Mouse (Mus musculus): ENCODE results near the gene Dnajc14. TPM values are rescaled to one million over a fixed set of nuclear protein-coding genes. Genes with fewer than 3 reads are reported as not detected.
A peak's percentile ranks its signal among the peaks of the same experiment; 100 is the strongest.

Dnajc14 gene
- polyA plus RNA-seq (2015; fragmentation: Nextera tagmentation; extraction: Ambion mirVana), result 54.1 and 56.3 TPM in 2 replicates

DNA sequence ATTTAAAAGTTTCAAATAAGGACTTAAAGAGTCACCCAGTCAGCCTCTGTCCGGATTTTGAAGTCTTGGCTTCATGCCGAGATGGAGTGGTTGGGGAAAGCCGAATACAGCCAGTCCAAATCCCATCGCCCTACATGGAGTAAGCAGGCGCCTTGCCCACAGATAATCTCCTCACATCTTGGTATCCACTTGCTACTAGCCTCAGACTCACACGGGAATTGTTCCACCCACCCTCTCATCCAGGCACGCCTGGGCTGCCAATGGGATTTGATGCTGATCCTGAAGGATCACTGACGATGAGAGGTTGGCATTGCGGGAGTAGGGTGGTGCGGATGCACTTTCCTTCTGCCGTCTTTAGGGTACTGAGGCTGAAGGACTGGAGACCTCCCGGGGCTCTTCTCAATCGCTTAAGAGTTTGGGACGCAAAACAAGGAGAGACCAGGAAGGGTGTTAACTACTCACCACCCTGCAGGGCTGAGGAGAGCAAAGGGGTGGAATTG is at the start of gene Dnajc14:
Gene Dnajc14, plus strand, starts transcription at position 292 of the 500 bp plus-strand sequence.
- H3K27ac ChIP-seq, result peak within 1 kb of the TSS; percentile 98
- H3K27me3 ChIP-seq, result no peaks in the 10 kb centered on the region
- peak within 1 kb of the TSS; percentile 79 for H3K4me2 ChIP-seq (replicated peaks)
- peak within 1 kb of the TSS; percentile 89 for H3K4me3 ChIP-seq (replicated peaks)
- no peaks in the 10 kb centered on the region for H3K9me3 ChIP-seq
- peaks cover 40% of the 10 kb centered on the region for H3K36me3 ChIP-seq
- ATAC-seq, result peak; percentile 24
- 0% methylated on average over 14 of the region's 14 CpGs for WGBS
- peak within 1 kb of the TSS; percentile 89 for H3K9ac ChIP-seq (replicated peaks)
- H3K4me1 ChIP-seq (replicated peaks), result peaks cover 48% of the 10 kb centered on the region

DNA sequence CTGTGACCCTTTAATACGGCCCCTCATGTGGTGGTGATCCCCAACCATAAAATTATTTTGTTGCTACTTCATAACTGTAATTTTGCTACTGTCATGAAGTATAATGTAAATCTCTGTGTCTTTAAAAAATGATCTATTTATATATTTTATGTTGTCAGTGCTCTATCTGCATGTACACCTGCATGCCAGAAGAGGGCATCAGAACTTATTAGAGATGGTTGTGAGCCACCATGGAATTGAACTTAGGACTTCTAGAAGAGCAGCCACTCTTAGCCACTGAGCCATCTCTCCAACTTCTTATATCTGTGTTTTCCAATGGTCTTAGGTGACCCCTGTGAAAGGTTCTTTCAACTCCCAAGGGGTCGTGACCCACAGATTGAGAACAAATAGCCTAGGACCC is 31.0 kb upstream of the Dnajc14 start:
- Histone ChIP-seq H3K4me1 (replicated peaks) (no peaks in the 10 kb centered on the region), H3K27me3 (no peaks in the 10 kb centered on the region), H3K27ac (no peak overlapping the region), H3K9me3 (no peaks in the 10 kb centered on the region), H3K4me3 (replicated peaks) (no peak overlapping the region), H3K36me3 (peaks cover under 1% of the 10 kb centered on the region; the same call in 1 of the 2 replicates), H3K9ac (replicated peaks) (no peak overlapping the region), H3K4me2 (replicated peaks) (no peak overlapping the region)
- 82% methylated on average over 2 of the region's 2 CpGs for WGBS
- ATAC-seq, result no peak

DNA sequence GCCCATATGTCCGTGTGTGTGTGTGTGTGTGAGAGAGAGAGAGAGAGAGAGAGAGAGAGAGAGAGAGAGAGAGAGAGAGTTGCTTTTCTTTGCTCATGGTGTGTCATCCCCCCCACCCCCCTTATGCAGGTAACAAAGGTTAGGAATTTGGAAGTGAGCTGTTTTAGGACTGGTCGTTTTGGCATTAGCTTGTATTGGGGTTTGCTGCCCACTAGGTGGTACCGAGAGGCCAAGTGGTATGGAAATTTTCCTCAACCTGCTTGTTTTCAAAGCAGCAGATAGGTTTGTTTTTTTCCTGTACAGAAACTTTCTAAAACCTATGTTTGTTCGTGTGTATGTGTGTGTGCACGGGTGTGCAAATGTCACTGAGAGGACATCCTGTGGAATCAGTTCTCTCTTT is 30.2 kb upstream of the Dnajc14 start:
- WGBS, result 38% methylated on average over 5 of the region's 5 CpGs
- Histone ChIP-seq H3K27ac (no peak overlapping the region), H3K36me3 (no peaks in the 10 kb centered on the region), H3K4me2 (replicated peaks) (no peak overlapping the region), H3K9ac (replicated peaks) (no peak overlapping the region), H3K27me3 (no peaks in the 10 kb centered on the region), H3K4me1 (replicated peaks) (no peaks in the 10 kb centered on the region), H3K9me3 (no peaks in the 10 kb centered on the region), H3K4me3 (replicated peaks) (no peak overlapping the region)
- no peak for ATAC-seq

- Histone ChIP-seq H3K4me2 (replicated peaks) (no peak overlapping the region), H3K4me1 (replicated peaks) (no peaks in the 10 kb centered on the region; the same call in 1 of the 2 replicates), H3K9me3 (no peaks in the 10 kb centered on the region), H3K36me3 (no peaks in the 10 kb centered on the region), H3K4me3 (replicated peaks) (no peak overlapping the region), H3K9ac (replicated peaks) (no peak overlapping the region), H3K27me3 (no peaks in the 10 kb centered on the region), H3K27ac (no peak overlapping the region)
- no peak for ATAC-seq
- WGBS, result 90% methylated on average over 2 of the region's 2 CpGs
These were observed 25.4 kb upstream of the Dnajc14 start for GRCm38 (mm10) chr10:128778441-128778840.

DNA sequence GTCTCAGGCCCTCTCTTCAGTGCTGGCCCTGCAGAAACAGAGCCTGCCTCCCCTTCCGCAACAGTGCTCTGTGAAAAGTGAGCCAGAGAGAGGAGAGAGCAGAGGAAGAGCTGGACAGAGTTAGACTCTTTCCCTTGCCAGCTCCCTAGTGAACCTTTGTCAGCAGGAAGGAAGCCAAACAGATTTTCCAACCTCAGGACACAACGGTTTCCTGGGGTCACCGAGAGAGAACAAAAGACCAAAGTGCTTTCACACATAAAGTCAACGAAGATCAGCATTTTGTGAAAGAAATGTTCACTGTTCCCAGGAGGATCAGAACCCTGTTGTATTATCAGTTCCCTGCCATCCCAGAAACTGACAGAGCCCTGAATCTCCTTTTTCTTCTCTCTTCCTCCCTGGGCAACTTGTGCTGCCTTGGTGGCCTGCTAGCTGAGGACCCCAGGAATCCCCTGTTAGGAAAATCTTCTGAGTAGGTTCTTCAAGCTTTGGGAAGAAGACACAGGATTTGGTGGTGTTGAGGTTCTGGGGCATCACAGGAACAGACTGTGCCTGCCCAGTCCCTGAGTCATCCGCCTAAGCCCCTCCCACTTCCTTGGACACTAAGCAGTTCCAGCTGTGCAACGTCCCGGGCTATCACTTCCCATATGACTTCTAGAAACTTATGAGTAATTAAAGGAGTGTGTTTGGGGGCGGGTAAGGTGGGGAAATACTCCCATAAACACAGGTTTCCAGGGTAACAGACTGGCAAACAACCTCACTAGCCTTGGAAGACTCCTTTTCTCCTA is 24.7 kb upstream of the Dnajc14 start:
- no peak for ATAC-seq
- no peak overlapping the region for H3K27ac ChIP-seq
- H3K4me1 ChIP-seq (replicated peaks), result no peaks in the 10 kb centered on the region; the same call in 1 of the 2 replicates
- no peak overlapping the region for H3K4me3 ChIP-seq (replicated peaks)
- H3K4me2 ChIP-seq (replicated peaks), result no peak overlapping the region
- H3K27me3 ChIP-seq, result no peaks in the 10 kb centered on the region
- H3K9me3 ChIP-seq, result peaks cover 7% of the 10 kb centered on the region; the same call in 1 of the 2 replicates
- H3K36me3 ChIP-seq, result no peaks in the 10 kb centered on the region
- 41% methylated on average over 8 of the region's 8 CpGs for WGBS
- no peak overlapping the region for H3K9ac ChIP-seq (replicated peaks)

- Histone ChIP-seq H3K9me3 (peaks cover 8% of the 10 kb centered on the region; the same call in 1 of the 2 replicates), H3K27me3 (no peaks in the 10 kb centered on the region), H3K27ac (no peak overlapping the region), H3K9ac (replicated peaks) (no peak overlapping the region), H3K4me2 (replicated peaks) (no peak overlapping the region), H3K4me3 (replicated peaks) (no peak overlapping the region), H3K36me3 (no peaks in the 10 kb centered on the region), H3K4me1 (replicated peaks) (no peaks in the 10 kb centered on the region; the same call in 1 of the 2 replicates)
- WGBS, result 96% methylated on average over 1 of the region's 1 CpGs
- ATAC-seq, result no peak
These were observed 23.7 kb upstream of the Dnajc14 start for GRCm38 (mm10) chr10:128780200-128780599.

DNA sequence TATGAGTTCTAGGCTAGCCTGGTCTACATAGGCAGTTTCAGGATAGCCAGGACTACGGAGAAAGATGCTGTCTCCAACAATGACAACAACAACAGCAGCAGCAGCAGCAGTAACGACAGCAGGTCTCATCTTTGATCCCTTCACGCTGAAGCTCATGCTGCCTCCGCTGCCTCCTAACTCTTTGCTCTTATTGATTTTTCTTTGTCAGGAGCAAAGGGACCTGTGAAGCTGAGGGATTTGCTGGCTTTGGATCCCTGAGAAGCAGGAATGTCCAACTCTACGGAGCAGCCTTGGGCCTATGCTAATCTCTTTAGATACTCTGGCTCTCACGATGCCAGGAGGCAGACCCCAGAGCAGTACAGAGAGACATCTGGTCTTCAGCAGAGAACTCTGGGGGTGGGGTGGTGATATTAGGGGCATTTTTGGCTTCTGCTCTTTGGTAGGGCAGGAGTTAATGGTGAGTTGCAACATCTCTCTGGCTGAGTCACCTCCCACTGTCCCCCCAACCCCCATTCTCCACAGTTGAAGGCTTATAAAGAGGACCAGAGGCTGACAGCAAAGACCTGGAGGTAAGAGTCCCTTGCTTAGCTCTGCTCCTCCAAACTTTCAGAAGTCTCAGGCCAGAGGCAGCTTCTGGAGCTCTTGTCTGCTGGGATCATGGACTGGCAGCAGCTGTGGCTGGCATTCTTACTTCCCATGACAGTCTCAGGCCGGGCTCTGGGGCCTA is 13.3 kb upstream of the Dnajc14 start, which contains the start of gene Mmp19:
Gene Mmp19, plus strand, starts transcription at position 513 of the 727 bp plus-strand sequence.
- no peak for ATAC-seq
- Histone ChIP-seq H3K9me3 (no peaks in the 10 kb centered on the region), H3K9ac (replicated peaks) (no peak within 1 kb of the TSS), H3K36me3 (no peaks in the 10 kb centered on the region), H3K27me3 (no peaks in the 10 kb centered on the region), H3K4me1 (replicated peaks) (no peaks in the 10 kb centered on the region), H3K4me2 (replicated peaks) (no peak within 1 kb of the TSS), H3K27ac (no peak within 1 kb of the TSS), H3K4me3 (replicated peaks) (no peak within 1 kb of the TSS)
- 56% methylated on average over 7 of the region's 7 CpGs for WGBS

DNA sequence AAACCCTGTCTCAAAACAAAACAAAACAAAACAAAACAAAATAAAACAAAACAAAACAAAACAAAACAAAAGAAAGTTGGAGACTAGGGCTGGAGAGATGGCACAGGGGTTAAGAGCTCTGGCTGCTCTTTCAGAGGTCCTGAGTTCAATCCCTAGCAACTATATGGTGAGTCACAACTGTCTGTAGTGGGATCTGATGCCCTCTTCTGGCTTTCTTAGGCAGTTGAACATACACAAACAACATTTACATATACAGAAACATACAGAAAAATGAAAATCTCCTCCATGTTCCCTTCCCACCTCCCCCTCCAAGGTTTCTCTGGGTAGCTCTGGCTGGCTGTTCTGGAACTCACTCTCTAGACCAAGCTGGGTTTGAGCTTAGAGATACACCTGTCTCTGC is 11.8 kb upstream of the Dnajc14 start:
- Histone ChIP-seq H3K4me3 (replicated peaks) (no peak overlapping the region), H3K4me2 (replicated peaks) (no peak overlapping the region), H3K27ac (no peak overlapping the region), H3K27me3 (no peaks in the 10 kb centered on the region), H3K9me3 (no peaks in the 10 kb centered on the region), H3K36me3 (no peaks in the 10 kb centered on the region; the same call in 1 of the 2 replicates), H3K4me1 (replicated peaks) (no peaks in the 10 kb centered on the region), H3K9ac (replicated peaks) (no peak overlapping the region)
- no peak for ATAC-seq

- H3K9me3 ChIP-seq, result no peaks in the 10 kb centered on the region
- 95% methylated on average over 1 of the region's 1 CpGs for WGBS
- H3K36me3 ChIP-seq, result peaks cover 3% of the 10 kb centered on the region
- no peaks in the 10 kb centered on the region for H3K4me1 ChIP-seq (replicated peaks)
- H3K27me3 ChIP-seq, result no peaks in the 10 kb centered on the region
- no peak overlapping the region for H3K4me3 ChIP-seq (replicated peaks)
- H3K27ac ChIP-seq, result no peak overlapping the region
- no peak overlapping the region for H3K9ac ChIP-seq (replicated peaks)
- no peak for ATAC-seq
- no peak overlapping the region for H3K4me2 ChIP-seq (replicated peaks)
These were observed 10.6 kb upstream of the Dnajc14 start for GRCm38 (mm10) chr10:128793258-128793657.

DNA sequence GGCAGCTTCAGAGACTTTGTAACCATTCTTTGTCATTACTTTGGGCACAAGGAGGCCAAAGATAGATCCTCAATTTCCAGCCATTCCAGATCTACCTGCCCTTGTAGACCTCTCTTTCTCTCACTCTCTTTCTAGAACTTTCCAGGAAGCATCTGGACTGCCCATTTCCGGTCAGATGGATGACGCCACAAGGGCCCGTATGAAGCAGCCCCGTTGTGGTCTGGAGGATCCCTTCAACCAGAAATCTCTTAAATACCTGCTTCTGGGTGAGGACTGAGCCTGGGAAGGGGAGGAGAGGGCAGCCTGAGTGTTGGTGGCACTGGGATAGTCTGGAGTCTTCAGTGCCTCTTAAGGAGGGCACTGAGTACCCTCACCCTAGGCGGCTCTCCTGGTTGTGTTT is 9.5 kb upstream of the Dnajc14 start:
- Histone ChIP-seq H3K9ac (replicated peaks) (no peak overlapping the region), H3K4me1 (replicated peaks) (no peaks in the 10 kb centered on the region), H3K36me3 (peaks cover 11% of the 10 kb centered on the region), H3K9me3 (no peaks in the 10 kb centered on the region), H3K27me3 (no peaks in the 10 kb centered on the region), H3K4me3 (replicated peaks) (no peak overlapping the region), H3K4me2 (replicated peaks) (no peak overlapping the region), H3K27ac (no peak overlapping the region)
- 89% methylated on average over 5 of the region's 5 CpGs for WGBS
- ATAC-seq, result no peak

- no peak overlapping the region for H3K27ac ChIP-seq
- no peaks in the 10 kb centered on the region for H3K27me3 ChIP-seq
- 97% methylated on average over 3 of the region's 3 CpGs for WGBS
- no peak for ATAC-seq
- H3K9ac ChIP-seq (replicated peaks), result no peak overlapping the region
- H3K4me2 ChIP-seq (replicated peaks), result no peak overlapping the region
- H3K4me1 ChIP-seq (replicated peaks), result no peaks in the 10 kb centered on the region
- H3K4me3 ChIP-seq (replicated peaks), result no peak overlapping the region
- peaks cover 18% of the 10 kb centered on the region for H3K36me3 ChIP-seq
- no peaks in the 10 kb centered on the region for H3K9me3 ChIP-seq
These were observed 8.3 kb upstream of the Dnajc14 start for GRCm38 (mm10) chr10:128795581-128795980.

DNA sequence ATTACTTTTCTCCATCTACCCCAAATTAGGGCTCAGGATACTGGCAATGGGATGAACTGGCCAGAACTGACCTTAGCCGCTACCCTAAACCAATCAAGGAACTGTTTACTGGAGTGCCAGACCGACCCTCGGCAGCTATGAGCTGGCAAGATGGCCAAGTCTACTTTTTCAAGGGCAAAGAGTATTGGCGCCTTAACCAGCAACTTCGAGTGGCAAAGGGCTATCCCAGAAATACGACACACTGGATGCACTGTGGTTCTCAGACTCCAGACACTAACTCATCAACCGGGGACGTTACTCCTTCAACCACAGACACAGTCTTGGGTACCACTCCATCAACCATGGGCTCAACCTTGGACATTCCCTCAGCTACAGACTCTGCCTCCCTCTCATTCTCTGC is 5.2 kb upstream of the Dnajc14 start:
- Histone ChIP-seq H3K36me3 (peaks cover 26% of the 10 kb centered on the region), H3K4me2 (replicated peaks) (no peak overlapping the region), H3K4me1 (replicated peaks) (peaks cover 15% of the 10 kb centered on the region), H3K9me3 (no peaks in the 10 kb centered on the region), H3K27ac (no peak overlapping the region), H3K9ac (replicated peaks) (no peak overlapping the region), H3K4me3 (replicated peaks) (no peak overlapping the region), H3K27me3 (no peaks in the 10 kb centered on the region)
- WGBS, result 93% methylated on average over 8 of the region's 8 CpGs
- no peak for ATAC-seq
